Mouse (Mus musculus) liver, embryonic 16.5 days (tissue): Measurements from ENCODE around the gene Inpp5a. TPM values are rescaled to one million over a fixed set of nuclear protein-coding genes. Genes with fewer than 3 reads are reported as not detected.

Source experiments
- ATAC-seq: fragments of 200-750 bp; cut with Nextera tagmentation; 2 replicates; pipeline ENCODE4 v1.8.0; 2017; ENCODE audit warnings: low read depth, mild to moderate bottlenecking, moderate number of reproducible peaks, moderate library complexity
- H3K27ac ChIP-seq: fragments of 300-500 bp; sonication (generic); 2 replicates; pipeline ENCODE4 v1.5.1; 2014; ENCODE audit warnings: mild to moderate bottlenecking, low read length
- H3K27me3 ChIP-seq: fragments of 300-500 bp; sonication (generic); 2 replicates; pipeline ENCODE4 v1.6.1; 2014; ENCODE audit warnings: low read depth, low read length, mixed read lengths; ENCODE audit not compliant: control insufficient read depth, insufficient read depth
- H3K36me3 ChIP-seq: fragments of 300-500 bp; sonication (generic); 2 replicates; pipeline ENCODE4 v1.6.1; 2014; ENCODE audit warnings: mild to moderate bottlenecking; ENCODE audit not compliant: control insufficient read depth, insufficient read depth
- H3K4me1 ChIP-seq: fragments of 300-500 bp; sonication (generic); 2 replicates; pipeline ENCODE4 v1.6.1; 2014; ENCODE audit warnings: low read depth, low read length, mixed read lengths; ENCODE audit not compliant: control insufficient read depth
- H3K4me2 ChIP-seq: fragments of 300-500 bp; sonication (generic); 2 replicates; pipeline ENCODE4 v1.6.1; 2014; ENCODE audit warnings: low read depth, low read length, mixed read lengths
- H3K4me3 ChIP-seq: fragments of 300-500 bp; sonication (generic); 2 replicates; pipeline ENCODE4 v1.5.1; 2014; ENCODE audit warnings: low read depth, mild to moderate bottlenecking, low read length
- H3K9ac ChIP-seq: fragments of 300-500 bp; sonication (generic); 2 replicates; pipeline ENCODE4 v1.6.1; 2014; ENCODE audit warnings: low read depth, low read length
- H3K9me3 ChIP-seq: fragments of 300-500 bp; sonication (generic); replicated peaks from 2 replicates; pipeline ENCODE4 v1.6.1; 2016; ENCODE audit warnings: low read length; ENCODE audit not compliant: control insufficient read depth
- WGBS: fragments of 180-500 bp; shearing (Covaris S2); extraction: QIAGEN DNeasy Blood & Tissue Kit; methylation state at CpG from one replicate; pipeline ENCODE4 v1.1.7; 2014; ENCODE audit not compliant: insufficient replicate concordance; 5-methylcytosine and 5-hydroxymethylcytosine counted together
- polyA plus RNA-seq: library from polyadenylated mRNA; unstranded; fragments of >200 nt; fragmentation: Nextera tagmentation; extraction: Ambion mirVana; gene quantifications from 2 replicates; pipeline ENCODE4 v1.2.1, GENCODE M21; 2015

Inpp5a gene
- polyA plus RNA-seq = 3.2 and 3.5 TPM in 2 replicates

DNA sequence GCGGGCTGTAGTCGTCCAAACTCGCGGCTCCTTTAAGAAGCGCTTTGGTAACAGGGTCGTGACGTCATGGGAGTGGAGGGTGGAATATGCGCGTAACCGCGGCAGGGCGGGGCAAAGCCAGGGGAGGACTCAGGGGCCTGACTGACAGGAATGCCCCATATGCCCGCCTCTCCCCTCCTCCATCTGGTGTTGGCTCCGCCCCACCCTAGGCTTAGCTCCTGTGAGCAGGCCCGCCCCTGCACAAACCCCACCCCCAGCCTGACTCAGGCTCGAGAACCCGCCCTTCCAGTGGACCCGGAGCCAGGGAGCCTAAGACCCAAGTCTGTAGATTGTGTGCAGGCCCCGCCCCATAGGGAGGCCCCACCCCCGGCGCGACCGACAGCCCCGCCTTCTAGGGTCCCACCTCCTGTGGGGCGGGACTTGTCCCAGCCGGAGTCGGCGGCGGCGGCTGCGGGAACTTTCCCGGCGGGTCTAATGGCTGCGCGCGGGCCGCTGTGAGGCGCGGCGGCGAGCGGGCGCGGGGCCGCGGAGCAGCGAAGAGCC lies at the start of gene Inpp5a:
Inpp5a (plus strand) TSS at position 440 of the 543 bp plus-strand sequence.
- Histone ChIP-seq H3K36me3 (no peaks in the 10 kb centered on the region), H3K27me3 (no peaks in the 10 kb centered on the region), H3K4me3 (peak within 1 kb of the TSS; percentile 74), H3K27ac (peak within 1 kb of the TSS; percentile 55; the same call in 1 of the 2 replicates), H3K4me2 (peak within 1 kb of the TSS; percentile 96), H3K4me1 (peaks cover 10% of the 10 kb centered on the region), H3K9me3 (no peaks in the 10 kb centered on the region), H3K9ac (peak within 1 kb of the TSS; percentile 79)
- under 1% methylated on average over 47 of the region's 47 CpGs for WGBS
- peak; percentile 95 for ATAC-seq

GRCm38 (mm10) chr7:139339184-139339583 lies 49.7 kb upstream of the Inpp5a start:
- WGBS = 47% methylated on average over 3 of the region's 3 CpGs
- Histone ChIP-seq H3K27ac (no peak overlapping the region), H3K4me2 (no peak overlapping the region), H3K4me3 (no peak overlapping the region), H3K9ac (no peak overlapping the region), H3K27me3 (no peaks in the 10 kb centered on the region), H3K36me3 (no peaks in the 10 kb centered on the region), H3K9me3 (no peaks in the 10 kb centered on the region), H3K4me1 (no peaks in the 10 kb centered on the region)
- ATAC-seq = no peak

DNA sequence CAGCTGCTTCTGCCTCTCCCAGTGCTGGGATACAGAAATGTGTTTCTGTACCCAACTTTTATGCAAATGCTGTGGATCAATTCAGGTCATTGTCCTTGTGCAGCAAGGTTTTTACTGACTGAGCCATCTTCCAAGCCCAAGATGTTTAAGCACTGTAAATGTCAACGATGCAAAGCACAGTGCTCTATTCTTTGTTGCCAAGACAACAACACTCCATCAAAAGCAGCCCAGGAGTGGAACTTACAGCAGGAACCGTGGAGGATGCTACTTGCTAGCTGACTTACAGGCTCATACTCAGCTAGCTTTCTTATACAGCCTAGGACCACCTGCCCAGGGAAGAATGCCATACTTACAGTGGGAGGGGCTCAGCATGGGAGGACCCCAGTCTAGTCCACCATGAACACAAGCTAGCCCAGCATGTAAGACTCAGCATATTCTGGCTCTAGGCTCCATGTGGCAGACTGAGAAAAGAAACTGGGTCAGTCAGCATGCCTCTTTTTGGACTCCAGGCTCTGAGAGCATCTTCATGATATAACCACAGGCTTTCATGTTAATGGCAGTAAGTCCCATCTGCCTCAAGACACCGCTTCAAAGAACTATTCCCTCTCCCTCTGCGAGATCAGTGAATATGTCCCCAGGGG lies 47.8 kb upstream of the Inpp5a start:
- Histone ChIP-seq H3K9me3 (no peaks in the 10 kb centered on the region), H3K4me3 (no peak overlapping the region), H3K27me3 (no peaks in the 10 kb centered on the region), H3K4me2 (no peak overlapping the region), H3K4me1 (no peaks in the 10 kb centered on the region), H3K36me3 (no peaks in the 10 kb centered on the region), H3K27ac (no peak overlapping the region), H3K9ac (no peak overlapping the region)
- 49% methylated on average over 4 of the region's 4 CpGs for WGBS
- ATAC-seq = no peak

GRCm38 (mm10) chr7:139342809-139343208 lies 46.1 kb upstream of the Inpp5a start:
- H3K36me3 ChIP-seq = no peaks in the 10 kb centered on the region
- WGBS = 50% methylated on average over 5 of the region's 5 CpGs
- ATAC-seq = no peak

GRCm38 (mm10) chr7:139347051-139347450 lies 41.9 kb upstream of the Inpp5a start:
- Histone ChIP-seq H3K4me2 (no peak overlapping the region), H3K4me1 (no peaks in the 10 kb centered on the region), H3K9ac (no peak overlapping the region), H3K4me3 (no peak overlapping the region), H3K27me3 (no peaks in the 10 kb centered on the region), H3K36me3 (no peaks in the 10 kb centered on the region), H3K27ac (no peak overlapping the region), H3K9me3 (no peaks in the 10 kb centered on the region)
- ATAC-seq = no peak
- WGBS = 42% methylated on average over 7 of the region's 7 CpGs

More at GRCm38 (mm10) chr7:139342809-139343208, 46.1 kb upstream of the Inpp5a start:
- Histone ChIP-seq H3K9me3 (no peaks in the 10 kb centered on the region), H3K4me1 (no peaks in the 10 kb centered on the region), H3K9ac (no peak overlapping the region), H3K4me3 (no peak overlapping the region), H3K4me2 (no peak overlapping the region), H3K27me3 (no peaks in the 10 kb centered on the region), H3K27ac (no peak overlapping the region)

GRCm38 (mm10) chr7:139350606-139351005 lies 38.3 kb upstream of the Inpp5a start:
- H3K4me2 ChIP-seq = no peak overlapping the region
- H3K27ac ChIP-seq = no peak overlapping the region
- 33% methylated on average over 3 of the region's 3 CpGs for WGBS
- no peak for ATAC-seq
- no peaks in the 10 kb centered on the region for H3K36me3 ChIP-seq
- H3K4me1 ChIP-seq = no peaks in the 10 kb centered on the region
- H3K27me3 ChIP-seq = no peaks in the 10 kb centered on the region
- no peak overlapping the region for H3K9ac ChIP-seq
- no peak overlapping the region for H3K4me3 ChIP-seq
- no peaks in the 10 kb centered on the region for H3K9me3 ChIP-seq

DNA sequence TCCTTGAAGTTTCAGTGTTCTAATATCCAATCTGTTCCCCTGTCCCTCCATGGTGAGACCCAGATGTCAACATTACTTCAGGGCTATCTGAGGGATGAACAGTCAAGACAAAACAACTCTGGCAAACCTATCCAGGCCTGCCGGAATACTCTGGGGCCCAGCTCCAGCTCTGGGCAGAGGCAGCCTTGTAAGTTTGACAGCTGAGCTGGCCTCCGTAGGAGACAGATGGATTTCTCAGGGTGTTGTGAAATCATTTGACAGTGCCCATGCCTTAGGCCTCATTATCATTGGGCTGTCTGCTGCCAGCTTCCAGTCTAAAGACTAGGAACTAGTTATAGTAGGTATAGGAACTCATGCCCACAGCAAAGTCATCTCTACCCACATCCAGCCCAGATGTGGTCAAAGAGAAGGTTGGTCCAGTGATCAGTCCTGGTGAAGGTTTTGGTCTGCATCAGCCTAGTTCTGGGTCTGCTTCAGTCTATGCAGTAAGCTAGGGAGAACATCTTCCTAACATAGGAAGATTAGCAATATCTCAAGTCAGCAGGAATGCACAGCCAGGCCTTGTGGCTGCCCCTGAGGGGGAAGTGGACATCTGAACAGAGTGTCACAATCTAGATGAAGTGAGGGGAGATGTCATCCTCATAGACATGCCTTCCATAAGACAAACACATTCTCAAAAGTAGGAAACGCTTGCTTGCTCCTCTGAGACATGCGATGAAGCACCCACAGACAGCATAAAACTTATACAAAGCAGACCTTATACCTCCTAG lies 34.4 kb upstream of the Inpp5a start:
- 58% methylated on average over 4 of the region's 4 CpGs for WGBS
- no peak for ATAC-seq

DNA sequence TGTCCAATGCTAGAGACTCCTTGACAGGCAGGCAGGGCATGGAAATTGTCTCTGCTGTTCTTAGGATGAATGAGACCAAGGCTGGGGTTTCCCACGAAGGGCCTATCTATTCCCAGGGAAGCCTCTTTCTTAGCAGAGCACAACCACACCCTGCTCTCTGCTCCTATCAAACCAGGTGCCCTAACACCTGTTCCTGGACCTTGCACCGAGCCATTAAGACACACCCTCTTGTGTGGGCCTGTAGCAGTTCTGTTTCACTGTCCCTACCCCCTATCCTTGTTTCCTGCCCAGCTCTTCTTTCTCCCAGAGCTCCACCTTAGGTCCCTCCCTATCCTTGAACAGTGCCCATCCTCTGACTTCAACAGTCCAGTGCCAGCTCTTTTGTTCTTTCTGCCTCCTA lies 31.9 kb upstream of the Inpp5a start:
- H3K4me1 ChIP-seq = no peaks in the 10 kb centered on the region
- H3K9me3 ChIP-seq = no peaks in the 10 kb centered on the region
- no peak overlapping the region for H3K4me2 ChIP-seq
- no peaks in the 10 kb centered on the region for H3K27me3 ChIP-seq
- WGBS = 48% methylated on average over 2 of the region's 2 CpGs
- no peak overlapping the region for H3K9ac ChIP-seq
- no peak overlapping the region for H3K4me3 ChIP-seq
- H3K36me3 ChIP-seq = no peaks in the 10 kb centered on the region
- ATAC-seq = no peak
- H3K27ac ChIP-seq = no peak overlapping the region

More for the DNA sequence above, 34.4 kb upstream of the Inpp5a start:
- no peak overlapping the region for H3K4me2 ChIP-seq
- H3K36me3 ChIP-seq = no peaks in the 10 kb centered on the region
- H3K4me1 ChIP-seq = no peaks in the 10 kb centered on the region
- H3K27ac ChIP-seq = no peak overlapping the region
- H3K9ac ChIP-seq = no peak overlapping the region
- no peaks in the 10 kb centered on the region for H3K27me3 ChIP-seq
- H3K4me3 ChIP-seq = no peak overlapping the region
- H3K9me3 ChIP-seq = no peaks in the 10 kb centered on the region

DNA sequence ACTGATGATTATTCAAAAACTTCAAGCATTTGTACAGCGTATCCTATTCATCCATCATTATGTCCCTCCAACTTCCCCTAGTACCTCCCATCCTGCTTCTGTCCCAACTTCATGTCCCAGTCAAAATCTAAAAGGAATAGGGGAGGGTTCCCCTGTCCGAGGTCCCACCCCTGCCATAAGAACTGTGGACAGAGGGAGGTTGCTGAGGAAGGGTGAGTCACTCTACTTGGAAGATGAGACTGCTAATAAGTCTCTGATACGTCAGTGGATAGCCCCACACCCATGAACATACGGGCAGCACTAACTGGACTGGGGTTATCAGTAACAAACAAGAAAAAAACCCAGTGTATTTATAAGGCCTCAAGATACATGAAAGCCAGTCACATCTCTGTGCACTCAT lies 29.0 kb upstream of the Inpp5a start:
- no peak for ATAC-seq
- H3K4me3 ChIP-seq = no peak overlapping the region
- no peak overlapping the region for H3K4me2 ChIP-seq
- H3K9me3 ChIP-seq = no peaks in the 10 kb centered on the region
- 41% methylated on average over 4 of the region's 4 CpGs for WGBS
- H3K27ac ChIP-seq = no peak overlapping the region
- H3K9ac ChIP-seq = no peak overlapping the region
- H3K27me3 ChIP-seq = no peaks in the 10 kb centered on the region
- H3K36me3 ChIP-seq = no peaks in the 10 kb centered on the region
- H3K4me1 ChIP-seq = no peaks in the 10 kb centered on the region
